Mouse (Mus musculus) gastrocnemius, adult 2 months (tissue): Measurements from ENCODE around the gene Jazf1. TPM values are rescaled to one million over a fixed set of nuclear protein-coding genes. Genes with fewer than 3 reads are reported as not detected.

ENCODE experiments used
- DNase-seq: peaks from one replicate; pipeline ENCODE4 v3.0.0; 2022
- H3K27ac ChIP-seq: fragments of 200-600 bp; 2 replicates; pipeline ENCODE4 v1.8.1; 2022; ENCODE audit warnings: mild to moderate bottlenecking
- H3K4me3 ChIP-seq: fragments of 200-600 bp; 2 replicates; pipeline ENCODE4 v1.8.1; 2022; ENCODE audit warnings: mild to moderate bottlenecking, moderate library complexity
- CTCF ChIP-seq: fragments of 200-600 bp; IDR thresholded peaks from 2 replicates; pipeline ENCODE4 v1.8.1; 2022; ENCODE audit warnings: antibody characterized with exemption, mild to moderate bottlenecking, moderate library complexity
- intact Hi-C: fragments of 180-260 bp; cut with DNase I; formaldehyde crosslinking; loops from one replicate; pipeline ENCODE4 v1.15.1; 2025
- total RNA-seq, 2 experiments: library from RNA; stranded (reverse); gene quantifications; 2 replicates each; pipeline ENCODE4 v1.2.3; 2021

Jazf1 gene
- total RNA-seq, 2 experiments from 2014 or later: 0.43 to 1.1 TPM

- DNase-seq: peak; percentile 37
- intact Hi-C loops: no loop called here
- H3K27ac ChIP-seq: no peak overlapping the region
- peak; percentile 89 for TF ChIP-seq CTCF
- H3K4me3 ChIP-seq: peak overlapping the region; percentile 15; the same call in 1 of the 2 replicates
These were observed 81.0 kb downstream of the Jazf1 start for GRCm38 (mm10) chr6:52987391-52987790.

- DNase-seq: no peak
- intact Hi-C loops: no loop called here
- H3K27ac ChIP-seq: no peak overlapping the region
- no peak overlapping the region for H3K4me3 ChIP-seq
- no peak for TF ChIP-seq CTCF
These were observed 86.3 kb downstream of the Jazf1 start for GRCm38 (mm10) chr6:52982175-52982574.

- H3K27ac ChIP-seq: no peak overlapping the region
- DNase-seq: no peak
- TF ChIP-seq CTCF: no peak
- H3K4me3 ChIP-seq: no peak overlapping the region
- intact Hi-C loops: no loop called here
These were observed 88.9 kb downstream of the Jazf1 start for GRCm38 (mm10) chr6:52979503-52979902.

- H3K27ac ChIP-seq: no peak overlapping the region
- TF ChIP-seq CTCF: no peak
- intact Hi-C loops: loop anchor here (5.0 kb wide), 1 partner anchor 46 kb away; no protein-coding TSS in a partner anchor
- H3K4me3 ChIP-seq: no peak overlapping the region
- DNase-seq: no peak
These were observed 95.1 kb downstream of the Jazf1 start for GRCm38 (mm10) chr6:52973351-52973750.

GRCm38 (mm10) chr6:52972138-52972537 lies 96.3 kb downstream of the Jazf1 start:
- peak; percentile 36 for TF ChIP-seq CTCF
- DNase-seq: no peak
- intact Hi-C loops: loop anchor here (5.0 kb wide), 1 partner anchor 45 kb away; no protein-coding TSS in a partner anchor

GRCm38 (mm10) chr6:52969717-52970261 lies 98.6 kb downstream of the Jazf1 start:
- Histone ChIP-seq H3K4me3 (no peak overlapping the region), H3K27ac (no peak overlapping the region)
- DNase-seq: peak; percentile 75
- intact Hi-C loops: loop anchor here (5.0 kb wide), 1 partner anchor 42 kb away; no protein-coding TSS in a partner anchor
- peak; percentile 93 for TF ChIP-seq CTCF

More at GRCm38 (mm10) chr6:52972138-52972537, 96.3 kb downstream of the Jazf1 start:
- no peak overlapping the region for H3K4me3 ChIP-seq
- H3K27ac ChIP-seq: no peak overlapping the region

GRCm38 (mm10) chr6:52968346-52968891 lies 100.0 kb downstream of the Jazf1 start:
- no peak for DNase-seq
- H3K4me3 ChIP-seq: no peak overlapping the region
- no peak overlapping the region for H3K27ac ChIP-seq
- TF ChIP-seq CTCF: no peak
- intact Hi-C loops: no loop called here

- TF ChIP-seq CTCF: no peak
- intact Hi-C loops: no loop called here
- no peak for DNase-seq
- Histone ChIP-seq H3K4me3 (no peak overlapping the region), H3K27ac (no peak overlapping the region)
These were observed 100.7 kb downstream of the Jazf1 start for GRCm38 (mm10) chr6:52967557-52968270.

- DNase-seq: peak; percentile 53
- peak overlapping the region; percentile 56; the same call in 1 of the 2 replicates for H3K27ac ChIP-seq
- no peak overlapping the region for H3K4me3 ChIP-seq
- intact Hi-C loops: no loop called here
- TF ChIP-seq CTCF: no peak
These were observed 102.4 kb downstream of the Jazf1 start for GRCm38 (mm10) chr6:52966001-52966400.

GRCm38 (mm10) chr6:52965340-52965739 lies 103.1 kb downstream of the Jazf1 start:
- Histone ChIP-seq H3K27ac (no peak overlapping the region; the same call in 1 of the 2 replicates), H3K4me3 (no peak overlapping the region)
- intact Hi-C loops: no loop called here
- TF ChIP-seq CTCF: no peak
- DNase-seq: no peak

GRCm38 (mm10) chr6:52963840-52964690 lies 104.4 kb downstream of the Jazf1 start:
- DNase-seq: no peak
- no peak overlapping the region for H3K27ac ChIP-seq
- intact Hi-C loops: no loop called here
- no peak overlapping the region for H3K4me3 ChIP-seq
- TF ChIP-seq CTCF: no peak

GRCm38 (mm10) chr6:52963430-52963732 lies 105.0 kb downstream of the Jazf1 start:
- intact Hi-C loops: no loop called here
- Histone ChIP-seq H3K27ac (no peak overlapping the region), H3K4me3 (no peak overlapping the region)
- TF ChIP-seq CTCF: no peak
- DNase-seq: no peak
